Mouse (Mus musculus) common myeloid progenitor, adult 5-6 weeks (primary cell): ENCODE data around the gene Lsg1. TPM values are rescaled to one million over a fixed set of nuclear protein-coding genes. Genes with fewer than 3 reads are reported as not detected.

Source experiments
- ATAC-seq: replicated peaks from 2 replicates; pipeline ENCODE4 v1.8.0; 2016; ENCODE audit warnings: low read depth, mild to moderate bottlenecking, moderate TSS enrichment, inconsistent platforms; ENCODE audit not compliant: poor library complexity, severe bottlenecking
- total RNA-seq: library from RNA; stranded (forward); fragments of 200-1000, 187-1606 nt; gene quantifications from 2 replicates; pipeline ENCODE4 v1.2.3, GENCODE M21; 2017

Gene Lsg1
- total RNA-seq, 1 experiment from 2014 or later, result 59.3 TPM

- ATAC-seq, result no peak
Measured at GRCm38 (mm10) chr16:30559312-30559992, 27.9 kb downstream of the Lsg1 start.

GRCm38 (mm10) chr16:30554109-30554508 lies 33.3 kb downstream of the Lsg1 start:
- ATAC-seq, result no peak

- ATAC-seq, result peak; percentile 14
Measured at GRCm38 (mm10) chr16:30552621-30553338, 34.6 kb downstream of the Lsg1 start.

GRCm38 (mm10) chr16:30550748-30551192 lies 36.6 kb downstream of the Lsg1 start, which contains the start of gene Tmem44:
Gene Tmem44 (minus strand): TSS chr16:30550842.
- 0 out of 2 replicates have a peak, but pooled peaks have one; percentile 34 for ATAC-seq

GRCm38 (mm10) chr16:30549966-30550747 lies 37.2 kb downstream of the Lsg1 start:
- peak; percentile 77 for ATAC-seq

- ATAC-seq, result no peak
Measured at GRCm38 (mm10) chr16:30549516-30549915, 37.9 kb downstream of the Lsg1 start.

GRCm38 (mm10) chr16:30548291-30548690 lies 39.1 kb downstream of the Lsg1 start:
- ATAC-seq, result no peak

- ATAC-seq, result no peak
Measured at GRCm38 (mm10) chr16:30544693-30545092, 42.7 kb downstream of the Lsg1 start.

- no peak for ATAC-seq
Measured at GRCm38 (mm10) chr16:30543386-30543785, 44.0 kb downstream of the Lsg1 start.

- no peak for ATAC-seq
Measured at GRCm38 (mm10) chr16:30542826-30543225, 44.6 kb downstream of the Lsg1 start.

GRCm38 (mm10) chr16:30540107-30541001 lies 47.0 kb downstream of the Lsg1 start:
- no peak for ATAC-seq

GRCm38 (mm10) chr16:30539433-30539832 lies 48.0 kb downstream of the Lsg1 start:
- ATAC-seq, result peak; percentile 67

GRCm38 (mm10) chr16:30535075-30535474 lies 52.3 kb downstream of the Lsg1 start:
- no peak for ATAC-seq

GRCm38 (mm10) chr16:30533592-30533991 lies 53.8 kb downstream of the Lsg1 start:
- ATAC-seq, result peak; percentile 95

GRCm38 (mm10) chr16:30532929-30533328 lies 54.5 kb downstream of the Lsg1 start:
- no peak for ATAC-seq

- no peak for ATAC-seq
Measured at GRCm38 (mm10) chr16:30531761-30532406, 55.5 kb downstream of the Lsg1 start.

- 0 out of 2 replicates have a peak, but pooled peaks have one; percentile 20 for ATAC-seq
Measured at GRCm38 (mm10) chr16:30530815-30531214, 56.6 kb downstream of the Lsg1 start.

GRCm38 (mm10) chr16:30528386-30528785 lies 59.0 kb downstream of the Lsg1 start:
- no peak for ATAC-seq

- no peak for ATAC-seq
Measured at GRCm38 (mm10) chr16:30527889-30528288, 59.5 kb downstream of the Lsg1 start.
